Mouse (Mus musculus) adrenal gland (tissue): ENCODE measurements around the gene Ptpra.
"Not testable (repeated sequence)": the region's sequence is repeated elsewhere in the genome, so short reads cannot be mapped to it uniquely, and the experiment has no call there.

ENCODE experiments used
- intact Hi-C: fragments of 180-260 bp; cut with DNase I; formaldehyde crosslinking; loops from one replicate; pipeline ENCODE4 v1.15.1; 2025

The Ptpra gene

DNA sequence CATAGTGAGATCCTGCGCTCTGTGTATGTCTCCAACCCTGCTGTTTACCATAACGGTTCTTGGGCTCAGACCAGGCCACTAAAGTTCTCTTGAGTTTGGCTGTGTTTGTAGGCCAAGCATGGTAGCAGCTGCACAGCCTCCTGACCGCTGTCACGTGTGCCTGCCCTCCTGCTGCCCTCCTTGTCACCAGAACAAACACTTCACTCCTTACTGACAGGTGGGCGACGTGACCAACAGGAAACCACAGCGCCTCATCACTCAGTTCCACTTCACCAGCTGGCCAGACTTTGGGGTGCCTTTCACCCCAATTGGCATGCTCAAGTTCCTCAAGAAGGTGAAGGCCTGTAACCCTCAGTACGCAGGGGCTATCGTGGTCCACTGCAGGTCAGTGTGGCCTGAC lies 90.2 kb downstream of the Ptpra start:
- intact Hi-C loops, result no loop called here

DNA sequence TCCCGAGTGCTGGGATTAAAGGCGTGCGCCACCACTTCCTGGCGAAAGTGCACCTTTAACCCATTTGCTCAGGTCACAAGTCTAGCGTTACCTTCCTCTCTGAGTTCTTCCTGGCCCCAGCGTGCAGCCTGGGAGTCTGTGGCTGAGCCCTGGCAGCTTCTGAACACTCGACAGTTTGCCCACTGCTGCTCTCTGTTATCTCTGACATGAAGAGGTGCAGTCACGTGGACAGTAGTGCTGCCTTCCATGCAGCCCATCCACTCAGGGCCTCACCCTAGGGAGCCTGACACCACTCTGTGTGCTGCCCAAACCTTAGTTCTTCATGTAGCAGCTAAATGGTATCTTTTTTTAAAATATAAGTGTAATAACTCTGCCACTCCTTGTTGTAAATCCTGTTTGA lies 96.9 kb downstream of the Ptpra start:
- intact Hi-C loops, result no loop called here

DNA sequence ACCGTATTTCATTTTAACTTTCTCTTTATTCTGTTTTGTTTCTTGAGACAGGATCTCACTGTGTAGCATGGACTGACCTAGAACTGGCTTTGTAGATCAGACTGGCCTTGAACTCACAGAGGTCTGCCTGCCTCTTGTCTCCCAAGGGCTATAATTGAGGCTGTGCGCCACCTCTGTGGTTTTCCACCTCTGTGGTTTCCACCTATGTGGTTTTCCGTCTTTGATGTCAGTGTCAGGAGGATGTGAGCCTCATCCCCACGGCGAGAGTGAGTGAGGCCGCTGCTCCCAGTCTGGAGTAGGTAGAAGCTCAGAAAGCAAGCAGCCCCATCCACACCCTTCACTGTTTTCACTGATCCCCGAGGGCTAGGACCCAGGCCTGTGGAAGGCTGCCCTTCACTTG lies 104.8 kb downstream of the Ptpra start:
- intact Hi-C loops, result no loop called here

DNA sequence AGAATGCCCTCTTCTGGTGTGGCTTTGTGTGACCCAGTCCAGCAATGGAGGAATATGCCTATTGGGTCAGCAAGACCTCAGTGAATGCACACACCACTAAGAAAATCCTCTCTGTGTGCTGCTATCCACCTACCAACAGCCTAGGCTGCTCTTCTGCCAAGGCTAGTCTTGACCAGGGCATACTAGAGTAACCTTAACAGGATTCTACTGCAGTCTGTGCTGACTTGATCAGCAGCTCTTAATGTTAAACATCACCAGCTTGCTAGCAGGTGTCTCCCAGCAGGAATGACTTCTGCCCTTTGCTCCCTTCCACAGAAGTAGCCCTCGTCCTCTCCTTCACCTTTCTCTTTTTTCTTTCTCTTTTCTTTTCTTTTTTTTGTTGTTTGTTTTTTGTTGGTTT lies 106.2 kb downstream of the Ptpra start:
- intact Hi-C loops, result no loop called here

DNA sequence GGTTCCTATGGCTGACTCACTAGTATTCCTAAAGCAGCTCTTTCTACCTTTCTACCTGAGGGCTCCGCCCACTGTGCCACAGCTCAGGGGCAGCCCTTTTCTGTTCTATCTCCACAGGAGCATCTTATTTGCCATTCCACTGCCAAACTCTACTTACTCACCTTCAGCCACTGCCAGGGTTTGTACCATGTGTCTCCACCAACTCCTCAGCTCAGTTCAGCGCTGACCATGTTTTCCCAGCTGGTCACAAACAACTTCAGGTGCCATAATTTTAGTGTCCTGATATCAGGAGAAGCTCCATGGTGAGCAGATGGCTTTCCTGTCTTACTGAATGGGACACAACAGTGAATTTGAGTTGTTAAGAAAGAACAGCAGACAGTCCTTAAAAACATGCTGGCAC lies 107.4 kb downstream of the Ptpra start:
- intact Hi-C loops, result no loop called here

DNA sequence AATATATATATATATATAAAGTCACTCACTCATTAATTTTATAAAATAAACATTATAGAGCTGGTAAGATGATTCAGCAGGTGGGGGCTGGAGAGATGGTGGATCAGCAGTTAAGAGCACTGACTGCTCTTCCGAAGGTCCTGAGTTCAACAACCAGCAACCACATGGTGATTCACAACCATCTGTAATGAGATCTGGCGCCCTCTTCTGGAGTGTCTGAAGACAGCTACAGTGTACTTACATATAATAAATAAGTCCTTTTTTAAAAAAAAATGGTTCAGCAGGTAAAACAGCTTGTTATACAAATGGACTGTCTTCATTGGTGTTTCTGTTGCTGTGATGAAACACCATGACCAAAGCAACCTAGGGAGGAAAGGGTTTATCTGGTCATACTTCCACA lies 107.9 kb downstream of the Ptpra start:
- intact Hi-C loops, result no loop called here

DNA sequence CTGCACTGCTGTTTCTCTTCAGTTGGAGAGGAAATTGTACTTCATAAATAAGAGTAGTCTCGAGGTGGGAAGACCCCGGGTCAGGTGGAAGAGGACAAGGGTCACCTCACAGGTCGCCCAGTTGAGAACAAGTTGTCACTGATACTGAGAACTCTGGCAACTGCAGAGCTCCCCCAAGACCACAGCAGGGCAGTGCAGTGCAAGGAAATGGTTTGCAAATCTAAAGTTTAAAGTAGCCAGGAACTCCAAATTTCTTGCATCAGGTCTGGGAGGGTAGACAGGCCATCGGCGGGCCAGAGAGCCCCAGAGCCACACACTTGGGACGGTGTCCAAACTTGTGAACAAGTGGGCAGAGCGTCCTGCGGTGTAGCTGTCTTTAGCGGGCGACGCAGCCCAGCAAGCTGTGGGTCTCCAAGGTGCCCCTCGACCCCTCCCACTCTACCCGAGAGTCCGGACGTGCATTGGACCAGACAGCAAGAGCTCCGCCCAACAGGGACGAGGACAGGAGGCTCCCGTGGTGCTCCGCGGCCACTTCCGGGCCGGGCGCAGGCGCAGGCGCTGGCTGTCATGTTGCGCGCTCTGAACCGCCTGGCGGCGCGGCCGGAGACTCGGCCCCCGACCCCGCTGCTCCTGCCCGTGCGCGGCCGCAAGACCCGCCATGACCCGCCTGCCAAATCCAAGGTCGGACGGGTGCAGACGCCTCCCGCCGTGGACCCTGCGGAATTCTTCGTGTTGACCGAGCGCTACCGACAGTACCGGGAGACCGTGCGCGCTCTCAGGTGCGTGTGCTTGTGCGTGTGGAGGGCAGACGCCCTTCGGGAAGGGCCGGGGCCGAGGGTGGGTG lies 113.4 kb downstream of the Ptpra start, which contains the start of gene Mrps26:
TSS of gene Mrps26 (plus strand) at position 531 of the 844 bp plus-strand sequence.
- intact Hi-C loops, result no loop called here

DNA sequence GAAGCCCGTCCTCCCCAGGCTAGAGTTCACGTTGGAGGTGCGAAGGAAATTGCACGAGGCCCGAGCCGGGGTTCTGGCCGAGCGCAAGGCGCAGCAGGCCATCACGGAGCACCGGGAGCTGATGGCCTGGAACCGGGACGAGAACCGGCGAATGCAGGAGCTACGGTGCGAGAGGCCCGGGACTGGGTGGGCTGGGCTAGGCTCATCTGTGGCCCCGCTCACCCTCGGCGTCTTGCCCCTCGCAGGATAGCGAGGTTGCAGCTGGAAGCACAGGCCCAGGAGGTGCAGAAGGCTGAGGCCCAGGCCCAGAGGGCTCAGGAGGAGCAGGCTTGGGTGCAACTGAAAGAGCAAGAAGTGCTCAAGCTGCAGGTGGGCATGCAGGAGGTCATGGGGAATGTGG lies 114.0 kb downstream of the Ptpra start:
- intact Hi-C loops, result no loop called here

DNA sequence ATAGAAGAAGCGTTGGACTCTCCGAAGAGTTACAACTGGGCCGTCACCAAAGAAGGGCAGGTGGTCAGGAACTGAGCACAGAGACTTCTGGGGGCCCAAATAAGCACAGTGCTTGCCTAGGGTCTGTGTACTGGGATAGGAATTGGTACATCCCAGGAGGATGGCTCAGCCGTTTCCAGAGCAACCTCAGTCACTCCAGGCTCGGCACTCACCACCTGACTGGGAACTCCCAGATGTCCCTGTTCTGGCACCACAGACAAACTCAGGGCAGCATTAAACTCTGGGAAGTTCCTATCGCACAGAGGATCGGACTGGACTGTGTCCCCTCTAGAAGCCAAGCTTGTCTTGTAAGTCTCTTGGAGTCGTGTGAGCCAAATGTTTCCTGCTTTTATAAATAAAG lies 114.9 kb downstream of the Ptpra start:
- intact Hi-C loops, result no loop called here

DNA sequence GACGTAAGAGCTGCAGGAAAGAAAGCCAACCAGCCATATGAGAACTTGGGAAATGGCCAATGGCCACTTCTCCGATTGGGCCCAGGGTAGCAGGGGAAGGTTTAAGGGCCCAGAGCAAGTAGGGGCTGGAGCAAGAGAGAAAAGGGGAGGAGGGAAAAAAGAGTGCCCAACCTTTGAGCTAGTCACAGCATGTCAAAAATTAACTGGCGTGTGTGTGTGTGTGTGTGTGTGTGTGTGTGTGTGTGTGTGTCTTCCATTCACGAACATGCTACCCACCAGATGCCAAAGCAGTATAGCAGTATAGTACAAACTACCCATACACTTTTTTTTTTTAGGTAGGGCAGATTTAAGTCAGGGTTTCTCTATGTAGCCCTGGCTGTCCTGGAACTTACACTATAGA lies 118.8 kb downstream of the Ptpra start:
- intact Hi-C loops, result no loop called here

DNA sequence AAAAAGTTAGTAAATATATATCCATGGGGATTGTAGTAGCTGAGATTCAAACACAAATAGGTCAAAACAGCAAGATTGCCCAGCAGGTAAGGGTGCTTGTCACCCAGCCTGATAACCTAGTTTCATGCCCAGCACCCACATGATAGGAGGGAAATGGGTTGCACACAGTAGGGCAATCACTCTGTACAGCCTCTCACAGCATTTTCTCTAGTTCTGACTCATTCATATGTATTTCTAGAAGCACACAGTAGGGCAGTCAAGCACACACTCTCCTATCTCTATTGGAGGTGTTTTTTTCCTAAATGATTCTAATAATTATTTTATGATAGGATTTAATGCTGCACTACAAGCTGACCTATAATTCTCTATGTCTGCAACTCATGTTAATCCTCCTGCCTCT lies 119.8 kb downstream of the Ptpra start:
- intact Hi-C loops, result no loop called here

DNA sequence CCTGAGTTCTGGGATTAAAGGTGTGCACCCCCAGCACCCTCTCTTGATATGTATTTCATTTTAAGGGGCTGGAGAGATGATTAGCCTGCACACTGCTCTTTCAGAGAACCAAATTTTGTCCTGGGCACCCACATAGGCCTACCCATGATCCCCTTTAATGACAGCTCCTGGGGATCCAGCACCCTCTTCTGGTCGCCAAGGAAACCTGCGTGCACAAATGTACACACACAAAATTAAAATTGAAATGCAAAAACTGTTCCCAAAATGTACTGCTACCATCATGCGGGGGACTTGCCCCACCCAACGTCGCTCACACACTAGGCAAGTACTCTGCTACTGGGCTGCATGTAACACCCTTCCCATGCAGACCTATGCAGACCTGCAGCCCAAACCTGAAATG lies 124.9 kb downstream of the Ptpra start:
- intact Hi-C loops, result no loop called here

DNA sequence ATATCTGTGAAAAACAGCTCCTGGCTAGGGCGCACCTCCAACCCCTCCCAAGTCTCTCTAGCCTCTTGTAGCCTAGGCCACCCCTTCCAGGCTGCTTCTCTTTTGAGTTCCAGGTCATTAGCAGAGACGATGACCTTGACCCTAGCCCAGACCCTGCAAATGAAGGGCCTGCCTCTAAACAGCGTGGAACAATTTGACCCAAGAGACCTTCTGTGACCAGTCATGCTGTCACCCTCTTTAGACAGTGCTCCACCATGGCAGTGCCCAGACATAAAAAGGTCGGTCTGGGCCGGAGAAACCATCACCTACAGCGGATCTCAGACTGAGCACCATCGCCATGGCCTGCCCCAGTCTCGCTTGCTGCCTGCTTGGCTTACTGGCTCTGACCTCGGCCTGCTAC lies 125.8 kb downstream of the Ptpra start, which contains the start of gene Oxt:
TSS of gene Oxt (plus strand) at position 301 of the 400 bp plus-strand sequence.
- intact Hi-C loops, result no loop called here

DNA sequence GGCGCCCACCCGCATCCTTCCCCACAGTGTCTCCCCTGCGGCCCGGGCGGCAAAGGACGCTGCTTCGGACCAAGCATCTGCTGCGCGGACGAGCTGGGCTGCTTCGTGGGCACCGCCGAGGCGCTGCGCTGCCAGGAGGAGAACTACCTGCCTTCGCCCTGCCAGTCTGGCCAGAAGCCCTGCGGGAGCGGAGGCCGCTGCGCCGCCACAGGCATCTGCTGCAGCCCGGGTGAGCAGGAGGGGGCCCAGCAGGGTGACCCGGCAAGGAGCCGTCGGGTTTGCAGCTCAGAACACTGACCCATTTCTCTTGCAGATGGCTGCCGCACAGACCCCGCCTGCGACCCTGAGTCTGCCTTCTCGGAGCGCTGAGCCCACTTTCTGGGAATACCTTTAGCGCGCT lies 126.5 kb downstream of the Ptpra start:
- intact Hi-C loops, result not testable (repeated sequence)

DNA sequence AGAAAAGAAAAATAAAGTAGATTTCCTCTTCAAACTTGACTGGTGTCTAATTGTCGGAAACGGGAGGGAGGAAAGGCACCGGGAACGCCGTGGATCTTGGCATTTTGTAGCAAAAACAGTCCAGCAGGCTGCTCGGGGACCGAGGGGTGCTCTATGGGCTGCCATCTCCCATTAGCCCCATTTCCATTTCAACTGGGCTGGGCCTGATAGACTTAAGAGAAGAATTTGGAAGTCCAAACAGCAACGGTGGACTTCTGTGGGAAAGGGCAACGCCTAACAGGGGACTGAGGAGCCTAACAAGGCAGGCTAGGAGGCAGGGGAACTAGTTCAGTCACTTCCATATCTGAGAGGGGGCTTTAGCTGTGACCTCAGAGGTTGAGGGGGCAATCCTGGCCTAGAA lies 126.9 kb downstream of the Ptpra start:
- intact Hi-C loops, result no loop called here

DNA sequence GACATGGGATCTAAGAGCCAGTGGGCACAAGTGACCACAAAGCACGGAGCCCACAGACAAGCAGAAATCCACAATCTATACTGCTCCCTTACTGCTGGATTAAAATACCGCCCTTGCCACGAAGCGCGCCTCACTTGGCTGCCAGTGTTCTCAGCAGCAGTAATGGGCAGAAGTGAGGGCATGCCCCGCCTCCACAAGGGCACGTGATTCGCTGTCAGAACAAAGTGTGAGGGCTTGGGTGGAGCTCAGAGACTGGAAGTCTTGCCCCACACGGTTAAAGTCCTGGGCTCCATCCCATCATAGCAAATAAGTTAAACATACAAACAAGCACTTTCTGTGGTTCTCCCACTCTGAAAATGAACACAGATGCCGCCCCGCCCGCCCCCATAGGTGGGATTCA lies 127.6 kb downstream of the Ptpra start:
- intact Hi-C loops, result no loop called here

DNA sequence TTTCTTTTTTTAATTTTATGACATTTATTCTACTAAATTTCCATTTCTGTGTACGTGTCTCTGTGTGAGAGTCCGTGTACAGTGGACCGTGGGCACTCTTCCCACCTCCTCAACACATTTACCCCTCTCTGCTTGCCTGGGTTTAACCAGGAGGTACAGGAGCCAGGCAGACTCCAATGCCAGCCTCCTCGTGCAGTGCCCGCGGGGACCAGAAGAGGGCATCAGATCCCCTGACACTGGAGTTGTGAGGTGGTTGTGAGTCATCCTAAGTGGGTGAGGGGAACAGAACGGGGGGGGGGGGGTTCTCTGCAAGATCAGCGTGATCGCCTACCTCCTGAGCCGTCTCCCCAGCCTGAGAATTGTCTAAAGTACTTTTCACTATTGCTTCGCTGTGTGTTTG lies 128.1 kb downstream of the Ptpra start:
- intact Hi-C loops, result no loop called here

DNA sequence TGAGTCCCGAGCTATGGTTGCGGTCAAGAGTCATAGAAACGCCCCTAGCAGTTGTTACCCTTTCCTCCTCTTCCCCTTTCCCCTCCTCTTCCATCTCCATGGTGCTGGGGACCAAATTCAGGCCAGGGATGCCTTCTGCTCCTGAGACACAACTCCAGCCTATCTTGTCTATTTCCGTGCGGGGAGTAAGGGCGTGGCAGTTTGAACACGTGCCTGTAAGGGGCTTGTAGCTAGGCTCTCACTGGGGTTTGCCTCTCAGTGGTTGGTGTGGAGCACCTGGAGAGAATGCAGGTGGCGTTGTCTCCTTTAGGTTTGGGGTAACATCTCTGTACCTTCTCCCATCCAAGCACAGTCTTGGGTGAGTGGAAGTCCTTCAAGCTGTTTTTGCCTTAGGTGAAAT lies 129.7 kb downstream of the Ptpra start:
- intact Hi-C loops, result no loop called here

DNA sequence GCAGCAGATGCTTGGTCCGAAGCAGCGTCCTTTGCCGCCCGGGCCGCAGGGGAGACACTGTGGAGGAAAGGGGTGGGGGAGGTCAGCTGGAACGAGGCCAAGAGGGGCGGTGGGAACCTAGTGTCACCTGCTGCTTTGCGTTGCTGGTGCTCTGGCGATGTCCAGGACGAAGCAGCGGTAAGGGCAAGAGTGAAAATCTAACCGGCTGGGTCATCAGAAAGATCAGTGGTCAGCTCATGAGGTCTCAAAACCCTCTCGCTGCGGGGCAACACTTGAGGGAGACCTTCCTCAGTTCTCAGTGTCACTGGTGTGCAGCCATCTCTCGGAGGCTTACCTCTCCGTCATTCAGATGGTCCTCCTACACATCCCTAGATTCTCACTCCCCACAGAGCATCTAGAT lies 131.1 kb downstream of the Ptpra start:
- intact Hi-C loops, result no loop called here

DNA sequence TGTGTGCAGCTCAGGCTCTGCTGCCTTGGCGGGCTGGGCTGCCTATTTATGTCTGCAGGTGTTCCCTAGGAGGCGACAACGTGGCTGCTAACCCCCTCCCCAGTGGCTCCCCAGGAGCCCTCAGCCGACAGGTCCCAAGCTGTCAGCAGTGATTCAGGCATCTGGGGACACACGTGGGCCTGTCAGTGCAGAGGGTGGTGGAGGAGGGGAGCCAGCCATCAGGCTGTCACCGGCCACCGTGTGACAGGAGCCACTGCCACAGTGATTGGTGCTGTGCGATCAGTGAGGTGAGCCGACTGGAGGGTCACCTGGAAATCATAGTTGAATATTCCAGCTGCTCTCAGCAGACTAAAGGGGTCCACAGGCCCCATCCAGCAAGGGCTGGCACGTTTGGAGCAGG lies 132.5 kb downstream of the Ptpra start, which contains the start of gene Avp:
TSS of gene Avp (minus strand) at position 3 of the 400 bp plus-strand sequence.
- intact Hi-C loops, result no loop called here

DNA sequence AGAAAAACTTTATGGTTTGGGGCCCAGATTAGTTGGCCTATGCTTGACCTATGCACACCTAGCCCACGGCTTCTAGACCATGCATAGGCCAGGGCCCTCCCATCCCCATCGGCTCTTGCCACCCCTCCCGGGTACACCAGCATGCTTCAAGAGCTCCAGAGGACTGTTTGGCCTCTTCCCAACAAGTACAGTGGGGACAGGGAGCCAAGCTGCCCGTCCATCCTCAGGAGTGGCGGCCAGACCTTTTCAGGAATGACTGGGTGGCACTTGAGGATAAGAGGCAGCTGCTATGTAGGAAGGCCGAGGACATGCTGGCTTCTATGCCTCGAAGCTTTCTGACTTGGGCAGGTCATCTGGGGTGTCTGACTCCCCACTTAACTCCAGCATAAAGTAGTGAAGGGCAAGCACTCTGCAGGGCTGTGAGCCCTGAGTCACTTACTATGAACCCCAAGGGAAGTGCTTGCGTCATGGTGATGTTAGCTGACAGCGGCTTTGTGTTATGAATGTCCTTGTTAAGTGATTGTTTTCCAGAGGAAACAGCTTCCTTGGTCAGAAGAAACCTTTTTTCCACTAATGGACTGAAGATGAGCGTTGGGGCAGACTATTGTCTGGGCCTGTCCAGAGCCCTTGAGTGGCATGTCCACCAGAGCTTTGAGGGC lies 134.0 kb downstream of the Ptpra start:
- intact Hi-C loops, result no loop called here

DNA sequence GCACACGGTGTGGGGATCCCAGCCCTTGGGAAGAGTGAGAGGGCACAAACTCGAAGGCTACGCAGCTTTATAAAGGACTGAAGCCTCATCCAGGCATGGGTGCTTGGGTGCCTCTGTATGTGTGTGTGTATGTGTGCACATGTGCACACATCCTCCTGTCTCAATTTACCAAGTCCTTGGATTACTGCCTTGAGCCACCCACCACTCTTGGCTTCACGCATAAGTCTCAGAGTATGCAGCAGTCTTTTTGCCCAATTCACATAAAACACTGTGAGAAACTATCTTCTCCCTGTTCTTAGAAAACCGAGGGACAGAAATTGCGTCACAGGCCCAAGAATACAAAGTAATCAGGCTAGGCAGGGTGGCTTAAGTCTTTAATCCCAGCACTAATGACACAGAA lies 135.9 kb downstream of the Ptpra start:
- intact Hi-C loops, result no loop called here

DNA sequence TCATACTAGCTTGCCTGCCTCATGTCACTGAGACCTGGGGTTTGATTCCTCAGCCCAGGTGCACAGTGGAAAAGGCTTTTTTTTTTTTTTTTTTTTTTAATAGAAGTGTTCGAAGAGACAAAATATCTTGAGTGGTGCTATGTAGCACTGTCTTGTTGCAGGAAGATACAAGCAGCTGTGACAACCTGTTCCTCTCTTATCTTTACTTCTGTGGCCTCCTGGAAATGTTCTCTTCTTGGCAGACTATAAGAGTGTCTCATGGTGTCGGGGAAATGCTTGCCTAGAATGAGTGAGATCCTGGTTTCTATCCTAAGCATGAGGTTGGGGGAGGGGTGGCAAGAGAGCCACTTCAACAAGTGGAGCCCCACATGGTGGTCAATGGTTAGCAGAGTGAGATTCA lies 138.3 kb downstream of the Ptpra start:
- intact Hi-C loops, result no loop called here
